26 mouse cellular contexts compared by ENCODE assay signal in genomic region chr1:67643627-67644026, GRCm38 (mm10).
DNase-seq lines count a peak whose midpoint lies in the region; ATAC-seq and TF ChIP-seq lines count a peak whose summit lies in the region.
"Had no signal": no experiment of that assay in that cellular context is flagged by ENCODE, and none has a peak within 500 bp of the region (broad histone marks: within the 10 kb centered on the region; RNA-seq: fewer than 3 reads in every experiment).

No protein-coding gene starts in this region.

- H3K4me2 ChIP-seq in embryonic facial prominence, embryonic 14.5 days (ENCODE audit: low read depth, low read length), result no peak overlapping the region
- no peak overlapping the region for H3K4me2 ChIP-seq in kidney, postnatal 0 days (ENCODE audit: low read length)
- no peak overlapping the region for H3K4me2 ChIP-seq in kidney, embryonic 16.5 days (replicated peaks; ENCODE audit: low read depth, low read length)
- no peak overlapping the region for H3K4me2 ChIP-seq in lung, postnatal 0 days (replicated peaks; ENCODE audit: low read depth, low read length)
- H3K4me2 ChIP-seq: embryonic facial prominence, embryonic 15.5 days; heart, embryonic 15.5 days; kidney, embryonic 15.5 days; limb, embryonic 12.5 days; liver, embryonic 12.5 days; neural tube, embryonic 12.5 days had no signal

- no peak overlapping the region for H3K4me3 ChIP-seq in embryonic facial prominence, embryonic 14.5 days (ENCODE audit: low read depth, low read length)
- no peak overlapping the region for H3K4me3 ChIP-seq in embryonic facial prominence, embryonic 10.5 days
- no peak overlapping the region for H3K4me3 ChIP-seq in kidney, postnatal 0 days (replicated peaks; ENCODE audit: low read depth, low read length)
- no peak overlapping the region for H3K4me3 ChIP-seq in kidney, embryonic 16.5 days (ENCODE audit: low read length)
- no peak overlapping the region for H3K4me3 ChIP-seq in E14TG2a.4 (replicated peaks; ENCODE audit: low read length)
- H3K4me3 ChIP-seq in lung, postnatal 0 days (ENCODE audit: low read depth, low read length), result no peak overlapping the region
- H3K4me3 ChIP-seq: embryonic facial prominence, embryonic 15.5 days; heart, embryonic 15.5 days; kidney, embryonic 15.5 days; limb, embryonic 12.5 days; liver, embryonic 12.5 days; neural tube, embryonic 12.5 days had no signal

- whole genome bisulfite sequencing in embryonic facial prominence, embryonic 14.5 days, result 31% methylated on average over 4 of the region's 4 CpGs
- WGBS in embryonic facial prominence, embryonic 10.5 days, result 48% methylated on average over 4 of the region's 4 CpGs
- WGBS in kidney, postnatal 0 days, result 52% methylated on average over 4 of the region's 4 CpGs
- WGBS in kidney, embryonic 16.5 days, result 61% methylated on average over 4 of the region's 4 CpGs
- WGBS in lung, postnatal 0 days, result 38% methylated on average over 4 of the region's 4 CpGs

- no peak overlapping the region for H3K9ac ChIP-seq in embryonic facial prominence, embryonic 14.5 days (ENCODE audit: low read depth, low read length)
- H3K9ac ChIP-seq in kidney, postnatal 0 days (ENCODE audit: low read depth, low read length), result no peak overlapping the region
- no peak overlapping the region for H3K9ac ChIP-seq in kidney, embryonic 16.5 days (replicated peaks; ENCODE audit: low read length)
- H3K9ac ChIP-seq in lung, postnatal 0 days (replicated peaks; ENCODE audit: low read depth), result no peak overlapping the region
- H3K9ac ChIP-seq: embryonic facial prominence, embryonic 15.5 days; heart, embryonic 15.5 days; kidney, embryonic 15.5 days; limb, embryonic 12.5 days; liver, embryonic 12.5 days; neural tube, embryonic 12.5 days had no signal

- H3K27me3 ChIP-seq in embryonic facial prominence, embryonic 14.5 days (replicated peaks; ENCODE audit: control insufficient read depth, insufficient read depth, low read length), result no peaks in the 10 kb centered on the region
- no peaks in the 10 kb centered on the region for H3K27me3 ChIP-seq in embryonic facial prominence, embryonic 10.5 days (replicated peaks; ENCODE audit: low read depth, poor library complexity, severe bottlenecking)
- H3K27me3 ChIP-seq in kidney, postnatal 0 days (ENCODE audit: insufficient read depth, low read length), result no peaks in the 10 kb centered on the region
- H3K27me3 ChIP-seq in kidney, embryonic 16.5 days (ENCODE audit: insufficient read depth, low read length), result no peaks in the 10 kb centered on the region
- H3K27me3 ChIP-seq in E14TG2a.4 (ENCODE audit: insufficient read depth, low read length), result no peaks in the 10 kb centered on the region
- no peaks in the 10 kb centered on the region for H3K27me3 ChIP-seq in lung, postnatal 0 days (replicated peaks; ENCODE audit: insufficient read depth, low read length)
- H3K27me3 ChIP-seq: CH12.LX; embryonic facial prominence, embryonic 15.5 days; heart, embryonic 15.5 days; kidney, embryonic 15.5 days; limb, embryonic 12.5 days; liver, embryonic 12.5 days; neural tube, embryonic 12.5 days had no signal

- no peaks in the 10 kb centered on the region for H3K36me3 ChIP-seq in embryonic facial prominence, embryonic 14.5 days (ENCODE audit: control insufficient read depth, insufficient read depth, low read length)
- no peaks in the 10 kb centered on the region for H3K36me3 ChIP-seq in embryonic facial prominence, embryonic 10.5 days (replicated peaks)
- H3K36me3 ChIP-seq in kidney, postnatal 0 days (ENCODE audit: insufficient read depth, low read length), result no peaks in the 10 kb centered on the region
- no peaks in the 10 kb centered on the region for H3K36me3 ChIP-seq in kidney, embryonic 16.5 days (ENCODE audit: insufficient read depth, low read length)
- H3K36me3 ChIP-seq in E14TG2a.4 (ENCODE audit: insufficient read depth, low read length), result no peaks in the 10 kb centered on the region
- no peaks in the 10 kb centered on the region for H3K36me3 ChIP-seq in lung, postnatal 0 days (ENCODE audit: insufficient read depth, low read length)
- H3K36me3 ChIP-seq: embryonic facial prominence, embryonic 15.5 days; heart, embryonic 15.5 days; kidney, embryonic 15.5 days; limb, embryonic 12.5 days; liver, embryonic 12.5 days; neural tube, embryonic 12.5 days had no signal

- TF ChIP-seq CTCF in kidney, postnatal 0 days (IDR thresholded peaks at IDR 0.05; ENCODE audit: low read depth), result peak; percentile 21; the same call in 1 of the 2 replicates
- 0 out of 2 replicates have a peak, but pooled peaks have one; percentile 3 for TF ChIP-seq CTCF in E14TG2a.4 (conservative IDR thresholded peaks at IDR 0.05; ENCODE audit: low read length)
- no peak for TF ChIP-seq CTCF in lung, postnatal 0 days (IDR thresholded peaks at IDR 0.05)

- peak; percentile 13 for DNase-seq in embryonic facial prominence, embryonic 14.5 days (ENCODE audit: low spot score)
- DNase-seq in embryonic facial prominence, embryonic 10.5 days (ENCODE audit: low spot score), result no peak
- DNase-seq in kidney, postnatal 0 days (ENCODE audit: low spot score), result no peak
- DNase-seq in ZHBTc4 (ENCODE audit: low read depth, low spot score), result peak; percentile 42
- DNase-seq in gastrocnemius, postnatal 25 days, result no peak
- no peak for DNase-seq in lung, postnatal 0 days (ENCODE audit: low spot score)
- DNase-seq: adrenal gland, adult 2 months; cerebellum, adult 11 months; cerebellum, adult 9-11 months; gastrocnemius, postnatal 36 days; heart, postnatal 36 days; kidney, adult 11 months; lung, adult 18-20 months; midbrain, embryonic 14.5 days; thymus, adult 18-20 months; thymus, postnatal 4 days had no signal

- H3K4me1 ChIP-seq in embryonic facial prominence, embryonic 14.5 days (ENCODE audit: control insufficient read depth, insufficient read depth, low read length), result no peaks in the 10 kb centered on the region
- no peaks in the 10 kb centered on the region for H3K4me1 ChIP-seq in embryonic facial prominence, embryonic 10.5 days
- no peaks in the 10 kb centered on the region for H3K4me1 ChIP-seq in kidney, postnatal 0 days (replicated peaks; ENCODE audit: insufficient read depth, low read length)
- no peaks in the 10 kb centered on the region for H3K4me1 ChIP-seq in kidney, embryonic 16.5 days (ENCODE audit: insufficient read depth, low read length)
- no peaks in the 10 kb centered on the region for H3K4me1 ChIP-seq in E14TG2a.4 (replicated peaks; ENCODE audit: low read depth, low read length)
- no peaks in the 10 kb centered on the region for H3K4me1 ChIP-seq in lung, postnatal 0 days (ENCODE audit: insufficient read depth, low read depth, low read length)
- H3K4me1 ChIP-seq: embryonic facial prominence, embryonic 15.5 days; heart, embryonic 15.5 days; kidney, embryonic 15.5 days; limb, embryonic 12.5 days; liver, embryonic 12.5 days; neural tube, embryonic 12.5 days had no signal

- TF ChIP-seq EP300 in lung, postnatal 0 days (IDR thresholded peaks at IDR 0.05), result no peak

- ATAC-seq in embryonic facial prominence, embryonic 14.5 days (ENCODE audit: low read depth), result no peak
- ATAC-seq in kidney, postnatal 0 days (replicated peaks; ENCODE audit: low FRiP score, low read depth), result no peak
- no peak for ATAC-seq in kidney, embryonic 16.5 days (ENCODE audit: low FRiP score, low TSS enrichment)
- ATAC-seq in lung, postnatal 0 days, result no peak
- ATAC-seq: forebrain, embryonic 14.5 days; liver, embryonic 12.5 days had no signal

- no peak overlapping the region for H3K27ac ChIP-seq in embryonic facial prominence, embryonic 14.5 days (replicated peaks; ENCODE audit: low read depth, low read length)
- H3K27ac ChIP-seq in embryonic facial prominence, embryonic 10.5 days (replicated peaks), result no peak overlapping the region
- no peak overlapping the region for H3K27ac ChIP-seq in kidney, postnatal 0 days
- H3K27ac ChIP-seq in kidney, embryonic 16.5 days (ENCODE audit: low read length), result no peak overlapping the region
- no peak overlapping the region for H3K27ac ChIP-seq in lung, postnatal 0 days (ENCODE audit: low read length)
- H3K27ac ChIP-seq: embryonic facial prominence, embryonic 15.5 days; heart, embryonic 15.5 days; kidney, embryonic 15.5 days; limb, embryonic 12.5 days; liver, embryonic 12.5 days; neural tube, embryonic 12.5 days had no signal

- no peaks in the 10 kb centered on the region for H3K9me3 ChIP-seq in embryonic facial prominence, embryonic 14.5 days (ENCODE audit: control insufficient read depth, low read length)
- H3K9me3 ChIP-seq in embryonic facial prominence, embryonic 10.5 days, result no peaks in the 10 kb centered on the region
- no peaks in the 10 kb centered on the region for H3K9me3 ChIP-seq in kidney, postnatal 0 days (replicated peaks; ENCODE audit: low read length)
- H3K9me3 ChIP-seq in kidney, embryonic 16.5 days (ENCODE audit: low read length), result no peaks in the 10 kb centered on the region
- no peaks in the 10 kb centered on the region for H3K9me3 ChIP-seq in E14TG2a.4 (ENCODE audit: low read length)
- no peaks in the 10 kb centered on the region for H3K9me3 ChIP-seq in lung, postnatal 0 days (ENCODE audit: low read length)
- H3K9me3 ChIP-seq: embryonic facial prominence, embryonic 15.5 days; heart, embryonic 15.5 days; kidney, embryonic 15.5 days; limb, embryonic 12.5 days; liver, embryonic 12.5 days; neural tube, embryonic 12.5 days had no signal

Comparison
In these comparisons a context has a peak if more than half of its experiments do, and no peak if none do; other contexts are left out.
1. DNase-seq: peak in embryonic facial prominence, embryonic 14.5 days (single experiment) and ZHBTc4 (single experiment); none in embryonic facial prominence, embryonic 10.5 days (single experiment), kidney, postnatal 0 days (single experiment), gastrocnemius, postnatal 25 days (single experiment) and lung, postnatal 0 days (single experiment).